1 mouse cellular context compared by ENCODE assay signal in genomic region chr12:100775911-100776581, GRCm38 (mm10).
TF ChIP-seq lines count a peak whose summit lies in the region.

No protein-coding gene starts in this region.

TF ChIP-seq in MEL, 35 proteins besides CTCF, POLR2A, EP300 and RAD21 (continued from another document):
- TF ChIP-seq MXI1 (IDR thresholded peaks at IDR 0.05; ENCODE audit: low read depth, low read length) (no peak), NRF1 (IDR thresholded peaks at IDR 0.05; ENCODE audit: insufficient read depth, low read depth, low read length, poor library complexity, severe bottlenecking) (no peak), NELFE (IDR thresholded peaks at IDR 0.05; ENCODE audit: low read depth, low read length) (no peak), MAFK (IDR thresholded peaks at IDR 0.05; ENCODE audit: borderline replicate concordance, low read depth, low read length) (no peak), GABPA (IDR thresholded peaks at IDR 0.05; ENCODE audit: low read depth, low read length) (no peak), JUND (IDR thresholded peaks at IDR 0.05; ENCODE audit: low read depth, low read length) (no peak), UBTF (IDR thresholded peaks at IDR 0.05; ENCODE audit: borderline replicate concordance, insufficient read depth, low read depth, low read length) (no peak), USF1 (IDR thresholded peaks at IDR 0.05; ENCODE audit: low read depth, low read length) (no peak), HCFC1 (IDR thresholded peaks at IDR 0.05; ENCODE audit: low read depth, low read length) (no peak), E2F4 (IDR thresholded peaks at IDR 0.05; ENCODE audit: borderline replicate concordance, low read depth, low read length) (no peak), USF2 (IDR thresholded peaks at IDR 0.05; ENCODE audit: borderline replicate concordance in 1 of 2, insufficient read depth in 1 of 2, low read depth in 1 of 2, low read length in 2 of 2) (no peak), MAZ (IDR thresholded peaks at IDR 0.05; ENCODE audit: low read depth, low read length) (no peak), ELF1 (IDR thresholded peaks at IDR 0.05; ENCODE audit: low read depth, low read length) (no peak), MAX (IDR thresholded peaks at IDR 0.05; ENCODE audit: low read length) (no peak)
